Mouse (Mus musculus): ENCODE results near the gene Dbn1.

The Dbn1 gene

GRCm38 (mm10) chr13:55487578-55488498, at the start of gene Dbn1:
Gene Dbn1, minus strand, starts transcription at chr13:55488111.
- peak; percentile 71 for DNase-seq (ENCODE audit: low read depth)

GRCm38 (mm10) chr13:55536194-55537175, 48.6 kb upstream of the Dbn1 start, which contains the start of gene Ddx41:
Gene Ddx41, minus strand, starts transcription at chr13:55536658.
- DNase-seq (ENCODE audit: low read depth), result peak; percentile 99

- no peak for DNase-seq (ENCODE audit: low read depth)
Measured at GRCm38 (mm10) chr13:55535796-55536193, 47.9 kb upstream of the Dbn1 start.

GRCm38 (mm10) chr13:55535191-55535590, 47.3 kb upstream of the Dbn1 start:
- no peak for DNase-seq (ENCODE audit: low read depth)

GRCm38 (mm10) chr13:55529198-55529915, 41.4 kb upstream of the Dbn1 start, which contains the start of gene Dok3:
Gene Dok3, minus strand, starts transcription at chr13:55529296.
- DNase-seq (ENCODE audit: low read depth), result no peak

GRCm38 (mm10) chr13:55527834-55528772, 40.2 kb upstream of the Dbn1 start:
- no peak for DNase-seq (ENCODE audit: low read depth)

- no peak for DNase-seq (ENCODE audit: low read depth)
Measured at GRCm38 (mm10) chr13:55527212-55527611, 39.3 kb upstream of the Dbn1 start.

GRCm38 (mm10) chr13:55525733-55526553, 38.0 kb upstream of the Dbn1 start:
- DNase-seq (ENCODE audit: low read depth), result no peak

GRCm38 (mm10) chr13:55523951-55524600, 36.2 kb upstream of the Dbn1 start:
- no peak for DNase-seq (ENCODE audit: low read depth)

GRCm38 (mm10) chr13:55523278-55523677, 35.4 kb upstream of the Dbn1 start:
- DNase-seq (ENCODE audit: low read depth), result no peak

- no peak for DNase-seq (ENCODE audit: low read depth)
Measured at GRCm38 (mm10) chr13:55522730-55523129, 34.8 kb upstream of the Dbn1 start.

GRCm38 (mm10) chr13:55519606-55520005, 31.7 kb upstream of the Dbn1 start:
- no peak for DNase-seq (ENCODE audit: low read depth)

- DNase-seq (ENCODE audit: low read depth), result peak; percentile 91
Measured at GRCm38 (mm10) chr13:55516955-55517354, 29.0 kb upstream of the Dbn1 start.

GRCm38 (mm10) chr13:55513828-55514227, 25.9 kb upstream of the Dbn1 start:
- no peak for DNase-seq (ENCODE audit: low read depth)

GRCm38 (mm10) chr13:55513111-55513748, 25.3 kb upstream of the Dbn1 start, which contains the start of gene Pdlim7:
Gene Pdlim7, minus strand, starts transcription at chr13:55513676.
- peak; percentile 91 for DNase-seq (ENCODE audit: low read depth)

- DNase-seq (ENCODE audit: low read depth), result peak; percentile 81
Measured at GRCm38 (mm10) chr13:55512379-55513031, 24.6 kb upstream of the Dbn1 start.

- DNase-seq (ENCODE audit: low read depth), result peak; percentile 51
Measured at GRCm38 (mm10) chr13:55511492-55511861, 23.6 kb upstream of the Dbn1 start.

Measured in NIH3T3 (cell line).